Mouse (Mus musculus) erythroblast, adult 5-6 weeks (primary cell): ENCODE measurements around the gene Sorbs1. TPM values are rescaled to one million over a fixed set of nuclear protein-coding genes. Genes with fewer than 3 reads are reported as not detected.

ENCODE experiments used
- ATAC-seq: replicated peaks from 2 replicates; pipeline ENCODE4 v1.8.0; 2016; ENCODE audit warnings: moderate number of reproducible peaks, mild to moderate bottlenecking, moderate TSS enrichment, inconsistent platforms; ENCODE audit not compliant: poor library complexity, low FRiP score, severe bottlenecking
- total RNA-seq, 2 experiments: library from RNA; stranded (forward) in 1 of 2; stranded (reverse) in 1 of 2; fragments of 150-400 nt in 1 of 2; fragments of 200-764, 138-1000 nt in 1 of 2; gene quantifications; 2 replicates each; pipeline versions ENCODE4 v1.2.3 to v1.2.4; 2015 to 2017; ENCODE audit warnings: low replicate concordance in 2 of 2

Sorbs1 gene
- total RNA-seq, 2 experiments from 2014 or later, result 41.5 to 46.2 TPM

DNA sequence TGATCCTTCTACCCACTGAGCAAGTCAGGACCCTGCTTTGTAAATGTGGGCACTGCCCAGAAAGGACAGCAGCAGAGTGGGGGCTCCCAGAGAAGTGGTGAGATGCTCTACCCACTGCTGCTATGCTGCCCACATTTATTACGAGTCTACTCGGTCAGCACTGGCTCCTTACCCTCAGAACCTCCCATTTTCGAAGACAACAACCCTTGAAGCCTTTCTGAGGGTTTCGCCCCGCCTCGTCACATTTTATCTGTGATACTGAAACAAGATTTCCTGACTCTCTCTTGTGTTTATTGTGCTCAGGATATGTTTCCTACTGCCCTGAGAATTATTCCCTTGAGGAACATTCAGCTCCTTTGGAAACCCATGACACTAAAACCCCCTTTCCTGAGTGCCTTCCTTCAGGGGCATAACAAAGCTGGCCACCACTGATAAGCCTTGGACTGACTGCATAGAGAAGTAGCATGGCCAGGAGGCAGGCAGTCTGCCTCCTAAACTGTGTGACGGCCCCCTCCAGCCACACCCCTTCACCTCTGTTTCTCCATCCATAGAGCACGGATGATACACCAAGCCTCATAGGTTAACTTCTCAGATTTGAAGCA lies 24.6 kb downstream of the Sorbs1 start:
- no peak; the same call in 1 of the 2 replicates for ATAC-seq

DNA sequence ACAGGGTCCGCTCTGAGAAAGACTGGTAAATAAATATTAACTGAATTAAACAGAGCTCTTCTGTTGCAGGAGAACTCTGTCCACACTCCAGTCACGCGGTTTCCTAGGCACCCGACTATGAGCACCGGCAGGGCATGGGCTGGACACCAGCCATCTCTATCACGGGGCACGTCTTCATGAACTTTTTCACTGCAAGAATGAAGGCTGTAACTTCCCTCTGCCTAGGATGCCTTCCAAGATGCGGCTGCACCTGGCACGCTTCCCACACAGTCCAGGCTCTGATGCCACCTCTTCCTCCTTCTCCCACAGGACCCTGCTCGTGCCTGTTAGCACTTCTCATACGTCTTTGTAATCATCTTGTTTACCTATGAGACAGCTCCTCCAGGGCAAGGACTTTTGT lies 26.0 kb downstream of the Sorbs1 start:
- no peak for ATAC-seq

GRCm38 (mm10) chr19:40481115-40481514 lies 32.5 kb downstream of the Sorbs1 start:
- ATAC-seq, result no peak

GRCm38 (mm10) chr19:40478161-40478575 lies 35.4 kb downstream of the Sorbs1 start:
- ATAC-seq, result no peak

DNA sequence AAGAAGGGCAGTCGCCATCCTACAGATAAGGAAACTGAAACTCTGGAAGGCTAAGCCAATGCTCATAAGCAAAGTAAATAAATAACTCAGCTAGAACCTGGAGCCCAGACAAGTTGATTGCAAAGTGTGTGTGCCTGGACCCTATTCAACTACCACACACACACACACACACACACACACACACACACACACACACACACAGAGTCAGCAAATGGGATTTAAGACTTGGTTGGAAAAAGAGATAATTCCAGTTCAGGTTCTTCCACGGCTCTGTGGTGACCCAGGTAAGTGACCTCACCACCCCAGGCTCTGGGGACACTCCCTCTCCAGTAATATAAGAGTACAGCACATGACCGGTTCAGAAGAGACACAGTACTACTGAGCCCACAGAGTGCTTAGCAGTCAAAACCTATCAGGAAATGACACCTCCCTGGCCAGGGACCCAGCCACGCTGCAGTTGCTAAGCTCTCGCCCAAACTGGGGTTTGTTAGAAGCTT lies 36.1 kb downstream of the Sorbs1 start:
- ATAC-seq, result no peak

GRCm38 (mm10) chr19:40476491-40476890 lies 37.1 kb downstream of the Sorbs1 start:
- ATAC-seq, result no peak

- no peak for ATAC-seq
Measured at GRCm38 (mm10) chr19:40471526-40472245, 41.9 kb downstream of the Sorbs1 start.

- ATAC-seq, result no peak
Measured at GRCm38 (mm10) chr19:40469792-40470191, 43.8 kb downstream of the Sorbs1 start.

GRCm38 (mm10) chr19:40468308-40468707 lies 45.3 kb downstream of the Sorbs1 start:
- ATAC-seq, result no peak

- no peak for ATAC-seq
Measured at GRCm38 (mm10) chr19:40467810-40468209, 45.8 kb downstream of the Sorbs1 start.

DNA sequence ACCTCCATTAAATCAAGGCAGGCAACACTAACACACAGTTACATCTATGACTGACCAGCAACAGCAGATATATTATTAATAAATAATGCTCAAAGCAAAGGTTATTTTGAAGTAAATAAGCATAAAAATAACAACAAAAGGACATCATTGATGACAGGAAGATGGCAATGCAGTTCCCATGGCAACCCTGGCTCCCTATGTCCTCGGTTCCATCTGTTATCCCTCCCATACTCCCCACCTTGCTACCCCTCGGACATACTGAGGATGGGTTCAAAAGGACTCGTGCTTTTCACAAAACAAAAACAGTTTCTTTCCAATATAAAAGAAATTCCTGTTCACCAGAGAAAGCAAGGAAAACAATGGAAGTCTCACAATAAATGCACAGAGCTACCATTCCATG lies 48.2 kb downstream of the Sorbs1 start:
- no peak for ATAC-seq

GRCm38 (mm10) chr19:40464408-40464807 lies 49.2 kb downstream of the Sorbs1 start:
- no peak for ATAC-seq

DNA sequence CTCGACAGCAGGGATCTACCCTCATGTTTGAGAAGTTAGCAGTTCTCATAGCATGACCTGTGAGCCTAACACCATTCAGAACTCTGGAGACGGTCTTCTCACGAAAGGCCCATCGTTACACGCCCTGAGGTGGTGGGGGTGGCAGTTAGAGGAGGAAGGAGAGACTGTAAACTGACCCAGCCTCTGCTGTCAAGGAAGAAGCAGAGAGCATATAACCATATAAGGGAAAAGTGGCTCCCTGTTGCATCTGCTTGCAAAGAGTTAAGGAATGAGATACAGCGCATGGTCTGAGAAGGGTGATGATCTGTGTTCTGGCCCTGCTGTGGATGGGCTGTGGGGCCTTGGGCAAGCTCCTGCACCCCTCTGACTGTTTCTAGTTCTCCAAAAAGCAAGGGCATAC lies 50.7 kb downstream of the Sorbs1 start:
- ATAC-seq, result no peak

- ATAC-seq, result no peak
Measured at GRCm38 (mm10) chr19:40462481-40462880, 51.1 kb downstream of the Sorbs1 start.

DNA sequence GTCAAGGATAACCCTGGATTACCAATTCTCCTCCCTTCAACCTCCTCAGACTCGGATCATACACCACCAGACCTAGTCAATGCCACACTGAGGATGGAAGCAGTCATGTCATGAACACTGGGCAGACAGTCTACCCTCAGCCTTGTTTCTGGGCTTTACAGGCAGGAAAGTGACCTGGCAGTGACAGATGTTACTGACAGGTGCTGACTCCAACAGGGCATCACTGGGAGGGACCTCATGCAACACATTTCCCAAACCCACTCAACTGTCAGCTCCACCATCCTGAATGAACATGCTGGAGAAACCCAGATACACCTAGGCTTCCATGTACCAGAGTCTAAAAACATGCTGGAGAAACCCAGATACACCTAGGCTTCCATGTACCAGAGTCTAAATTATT lies 51.9 kb downstream of the Sorbs1 start:
- no peak for ATAC-seq

- ATAC-seq, result no peak
Measured at GRCm38 (mm10) chr19:40460854-40461490, 52.6 kb downstream of the Sorbs1 start.

GRCm38 (mm10) chr19:40459338-40459737 lies 54.2 kb downstream of the Sorbs1 start:
- no peak for ATAC-seq

- ATAC-seq, result no peak
Measured at GRCm38 (mm10) chr19:40458806-40459205, 54.8 kb downstream of the Sorbs1 start.

DNA sequence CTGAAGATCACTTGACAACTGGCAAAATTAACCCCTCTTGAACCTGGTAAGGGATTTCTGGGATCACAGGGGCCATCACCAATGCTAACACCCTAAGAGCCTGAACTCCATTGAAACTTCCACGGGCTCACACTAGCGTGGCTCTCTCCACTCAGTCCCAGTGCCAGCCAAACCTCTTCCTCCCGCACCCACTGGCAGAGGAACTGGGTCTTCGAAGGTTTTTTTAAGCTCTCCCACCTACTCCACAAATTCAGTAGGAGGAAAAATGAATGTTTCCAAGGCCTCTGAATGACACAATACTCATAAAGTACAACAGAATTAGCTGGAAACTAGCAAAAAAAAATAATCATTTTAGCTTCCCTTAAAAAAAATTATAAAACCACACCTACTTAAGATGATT lies 58.3 kb downstream of the Sorbs1 start:
- no peak for ATAC-seq

GRCm38 (mm10) chr19:40454096-40454495 lies 59.5 kb downstream of the Sorbs1 start:
- no peak for ATAC-seq

DNA sequence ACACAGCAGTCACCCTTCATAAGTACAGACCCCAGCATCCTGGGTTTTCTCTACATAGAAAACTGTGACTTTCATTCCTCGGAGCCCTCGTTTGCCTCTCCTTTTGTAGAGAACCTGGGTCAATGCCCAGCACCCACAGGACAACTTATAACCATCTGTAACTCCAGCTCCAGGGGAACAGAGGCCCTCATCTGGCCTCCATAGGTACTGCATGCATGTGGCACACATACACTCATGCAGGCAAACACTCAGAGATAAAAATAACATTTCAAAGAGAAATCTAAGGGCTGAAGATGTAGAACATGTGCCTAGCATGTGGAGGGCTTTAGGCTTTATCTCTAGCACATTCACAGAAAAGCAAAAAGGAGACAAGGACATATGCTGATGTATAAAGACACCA lies 61.4 kb downstream of the Sorbs1 start:
- ATAC-seq, result no peak
